In the genomic region with DNA sequence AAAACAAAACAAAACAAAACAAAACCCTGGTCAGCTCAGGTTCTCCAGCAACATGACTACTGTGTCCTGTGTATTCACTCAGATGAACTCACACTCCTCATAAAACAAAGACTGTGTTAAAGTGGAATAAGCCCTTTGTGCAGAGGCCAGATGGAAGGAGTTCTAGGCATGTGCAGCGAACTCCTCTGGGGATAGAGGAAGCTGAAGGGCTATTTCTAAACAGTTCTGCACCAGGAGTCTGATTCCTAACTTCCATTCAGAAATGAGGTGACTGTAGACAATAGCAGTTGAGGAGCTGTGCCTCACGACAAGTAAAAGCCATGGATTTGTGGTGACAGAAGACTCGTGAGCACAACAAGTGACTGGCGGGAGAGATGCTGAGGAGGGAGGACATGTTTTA, we compare ENCODE assay signal across 21 mouse cellular contexts. TPM values are rescaled to one million over a fixed set of nuclear protein-coding genes. Genes with fewer than 3 reads are reported as not detected.
DNase-seq lines count a peak whose midpoint lies in the region; ATAC-seq lines count a peak whose summit lies in the region.
"Had no signal": no experiment of that assay in that cellular context is flagged by ENCODE, and none has a peak within 500 bp of the region (broad histone marks: within the 10 kb centered on the region; RNA-seq: fewer than 3 reads in every experiment).

No protein-coding gene starts in this region.

- WGBS in hindbrain, embryonic 14.5 days: 24% methylated on average over 4 of the region's 4 CpGs
- WGBS in midbrain, embryonic 14.5 days: 13% methylated on average over 4 of the region's 4 CpGs

- peak overlapping the region; percentile 51 for H3K9ac ChIP-seq in hindbrain, embryonic 14.5 days
- peak overlapping the region; percentile 41 for H3K9ac ChIP-seq in midbrain, embryonic 14.5 days (replicated peaks; ENCODE audit: low read length)
- H3K9ac ChIP-seq: embryonic facial prominence, embryonic 12.5 days; liver, embryonic 12.5 days had no signal

- no peak for ATAC-seq in hindbrain, embryonic 14.5 days (ENCODE audit: low FRiP score)
- ATAC-seq in midbrain, embryonic 14.5 days (ENCODE audit: low FRiP score, low TSS enrichment): no peak
- ATAC-seq: intestine, postnatal 0 days; liver, embryonic 12.5 days had no signal

- no peaks in the 10 kb centered on the region for H3K9me3 ChIP-seq in hindbrain, embryonic 14.5 days (ENCODE audit: control insufficient read depth, low read length)
- H3K9me3 ChIP-seq in midbrain, embryonic 14.5 days (ENCODE audit: control insufficient read depth, low read length): no peaks in the 10 kb centered on the region
- H3K9me3 ChIP-seq: embryonic facial prominence, embryonic 12.5 days; limb, embryonic 10.5 days; liver, embryonic 12.5 days had no signal

- peak overlapping the region; percentile 95 for H3K4me3 ChIP-seq in hindbrain, embryonic 14.5 days (replicated peaks; ENCODE audit: low read length)
- peak overlapping the region; percentile 86 for H3K4me3 ChIP-seq in midbrain, embryonic 14.5 days (replicated peaks; ENCODE audit: low read depth, low read length)
- H3K4me3 ChIP-seq: embryonic facial prominence, embryonic 12.5 days; limb, embryonic 10.5 days; liver, embryonic 12.5 days had no signal

- peak; percentile 36 for DNase-seq in embryo, embryonic 10 days (ENCODE audit: low spot score)
- no peak for DNase-seq in embryo, embryonic 9.5 days (ENCODE audit: extremely low spot score)
- DNase-seq in adipocyte (ENCODE audit: low spot score): peak; percentile 44
- peak; percentile 29 for DNase-seq in hindbrain, embryonic 14.5 days (ENCODE audit: low spot score)
- peak; percentile 68 for DNase-seq in midbrain, embryonic 14.5 days
- DNase-seq in left cerebral cortex, postnatal 14 days (ENCODE audit: low spot score in 2 of 2): no peak
- DNase-seq in thymus, postnatal 25 days: no peak
- DNase-seq in layer of hippocampus, postnatal 10 days (ENCODE audit: low spot score in 2 of 2): no peak
- DNase-seq: adrenal gland, postnatal 14 days; cerebellum, adult 9-11 months; gastrocnemius, postnatal 10 days; heart, postnatal 36 days; kidney, postnatal 10 days; layer of hippocampus, postnatal 36 days; right cerebral cortex, postnatal 14 days; thymus, postnatal 36 days had no signal

- intact Hi-C loops in left cerebral cortex, postnatal 14 days (cut with DNase I): loop anchor here (5.0 to 10.0 kb wide), 2 partner anchors 137 to 180 kb away; no protein-coding TSS in a partner anchor

- peak overlapping the region; percentile 72 for H3K4me2 ChIP-seq in hindbrain, embryonic 14.5 days (replicated peaks)
- H3K4me2 ChIP-seq in midbrain, embryonic 14.5 days (ENCODE audit: low read length): peak overlapping the region; percentile 76
- H3K4me2 ChIP-seq: embryonic facial prominence, embryonic 12.5 days; heart, embryonic 11.5 days; liver, embryonic 12.5 days had no signal

- H3K27me3 ChIP-seq in hindbrain, embryonic 14.5 days (ENCODE audit: control insufficient read depth, insufficient read depth, low read length): no peaks in the 10 kb centered on the region
- H3K27me3 ChIP-seq in midbrain, embryonic 14.5 days (ENCODE audit: control insufficient read depth, insufficient read depth, low read length): no peaks in the 10 kb centered on the region
- H3K27me3 ChIP-seq: embryonic facial prominence, embryonic 12.5 days had no signal

- peaks cover 37% of the 10 kb centered on the region for H3K4me1 ChIP-seq in hindbrain, embryonic 14.5 days (replicated peaks; ENCODE audit: control insufficient read depth, insufficient read depth, low read length)
- H3K4me1 ChIP-seq in midbrain, embryonic 14.5 days (ENCODE audit: control insufficient read depth, insufficient read depth, low read length): peaks cover 30% of the 10 kb centered on the region

- H3K27ac ChIP-seq in hindbrain, embryonic 14.5 days: peak overlapping the region; percentile 99; the same call in 1 of the 2 replicates
- H3K27ac ChIP-seq in midbrain, embryonic 14.5 days (replicated peaks; ENCODE audit: low read depth, low read length): peak overlapping the region; percentile 79
- H3K27ac ChIP-seq: embryonic facial prominence, embryonic 12.5 days; limb, embryonic 10.5 days; liver, embryonic 12.5 days had no signal

- no peaks in the 10 kb centered on the region for H3K36me3 ChIP-seq in hindbrain, embryonic 14.5 days (replicated peaks; ENCODE audit: control insufficient read depth, insufficient read depth)
- no peaks in the 10 kb centered on the region for H3K36me3 ChIP-seq in midbrain, embryonic 14.5 days (ENCODE audit: control insufficient read depth, insufficient read depth, low read length)

RNA-seq across cellular contexts. Expression of a gene that starts 2.3 kb away (rescaled TPM):
- polyA plus RNA-seq in hindbrain, embryonic 14.5 days (2014; fragmentation: Nextera tagmentation; extraction: Ambion mirVana): 35.3 and 36.2 TPM in 2 replicates
- 34.5 and 41.5 TPM in 2 replicates for polyA plus RNA-seq in midbrain, embryonic 14.5 days (2014; fragmentation: Nextera tagmentation; extraction: Ambion mirVana)
- 100 to 1,000 TPM; 109 to 112 TPM for total RNA-seq in left cerebral cortex, postnatal 14 days (2021)
- total RNA-seq in layer of hippocampus, postnatal 10 days (2021): 100 to 1,000 TPM; 105 to 106 TPM

Comparison
In these comparisons a context has a peak if more than half of its experiments do, and no peak if none do; other contexts are left out.
1. DNase-seq: peak in embryo, embryonic 10 days (single experiment), adipocyte (single experiment), hindbrain, embryonic 14.5 days (single experiment) and midbrain, embryonic 14.5 days (single experiment); none in embryo, embryonic 9.5 days (single experiment), left cerebral cortex, postnatal 14 days (0 of 2), thymus, postnatal 25 days (single experiment) and layer of hippocampus, postnatal 10 days (0 of 2).